Mouse (Mus musculus) kidney, postnatal 10 days (tissue): ENCODE results near the gene Wasf2.
A peak's percentile ranks its signal among the peaks of the same experiment; 100 is the strongest.

Experiments used
- DNase-seq: peaks from one replicate; pipeline ENCODE4 v3.0.0; 2021; ENCODE audit warnings: mixed read lengths

The Wasf2 gene

DNA sequence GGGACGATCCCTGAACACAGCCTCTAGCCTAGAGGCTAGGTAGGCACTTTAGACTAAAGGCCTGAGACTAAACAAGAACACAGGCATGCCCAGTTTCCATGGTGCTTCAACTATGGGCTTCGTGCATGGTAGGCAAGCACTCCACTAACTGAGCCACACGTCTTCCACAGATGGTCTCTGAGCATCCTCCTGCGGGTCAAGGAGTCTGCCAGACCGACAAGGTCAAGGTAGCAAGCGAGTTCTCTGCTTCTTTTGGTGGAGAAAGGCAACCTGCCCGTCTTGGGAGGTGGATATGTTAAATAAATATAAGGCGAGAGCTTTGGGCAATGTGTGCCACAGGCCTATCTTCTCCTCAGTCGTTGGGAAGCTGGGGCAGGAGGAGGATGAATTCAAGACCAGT is 28.6 kb upstream of the Wasf2 start:
- no peak for DNase-seq

GRCm38 (mm10) chr4:133103525-133104193 is 26.6 kb upstream of the Wasf2 start:
- DNase-seq = peak; percentile 64

GRCm38 (mm10) chr4:133104194-133104569 is 26.1 kb upstream of the Wasf2 start:
- peak; percentile 33 for DNase-seq

DNA sequence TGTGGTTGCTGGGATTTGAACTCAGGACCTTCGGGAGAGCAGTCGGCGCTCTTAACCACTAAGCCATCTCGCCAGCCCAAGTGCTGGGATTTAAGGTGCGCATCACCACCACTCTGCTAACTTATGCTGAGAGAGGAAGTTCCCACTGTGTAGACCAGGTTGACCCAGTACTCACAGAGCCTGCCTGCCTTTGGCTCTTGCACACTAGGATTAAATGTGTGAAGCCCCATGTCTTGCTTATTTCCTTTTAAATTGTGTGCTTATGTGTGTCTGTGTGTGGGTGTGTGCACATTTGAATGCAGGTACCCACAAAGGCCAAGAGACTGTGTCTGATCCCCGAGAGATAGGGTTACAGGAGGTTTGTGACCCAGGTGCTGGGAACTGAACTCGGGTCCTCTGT is 23.6 kb upstream of the Wasf2 start:
- no peak for DNase-seq

GRCm38 (mm10) chr4:133107788-133108281 is 22.5 kb upstream of the Wasf2 start:
- DNase-seq = peak; percentile 51

GRCm38 (mm10) chr4:133108481-133109334 is 21.6 kb upstream of the Wasf2 start:
- peak; percentile 19 for DNase-seq

- DNase-seq = no peak
Observed at GRCm38 (mm10) chr4:133109335-133109801, 20.9 kb upstream of the Wasf2 start.

DNA sequence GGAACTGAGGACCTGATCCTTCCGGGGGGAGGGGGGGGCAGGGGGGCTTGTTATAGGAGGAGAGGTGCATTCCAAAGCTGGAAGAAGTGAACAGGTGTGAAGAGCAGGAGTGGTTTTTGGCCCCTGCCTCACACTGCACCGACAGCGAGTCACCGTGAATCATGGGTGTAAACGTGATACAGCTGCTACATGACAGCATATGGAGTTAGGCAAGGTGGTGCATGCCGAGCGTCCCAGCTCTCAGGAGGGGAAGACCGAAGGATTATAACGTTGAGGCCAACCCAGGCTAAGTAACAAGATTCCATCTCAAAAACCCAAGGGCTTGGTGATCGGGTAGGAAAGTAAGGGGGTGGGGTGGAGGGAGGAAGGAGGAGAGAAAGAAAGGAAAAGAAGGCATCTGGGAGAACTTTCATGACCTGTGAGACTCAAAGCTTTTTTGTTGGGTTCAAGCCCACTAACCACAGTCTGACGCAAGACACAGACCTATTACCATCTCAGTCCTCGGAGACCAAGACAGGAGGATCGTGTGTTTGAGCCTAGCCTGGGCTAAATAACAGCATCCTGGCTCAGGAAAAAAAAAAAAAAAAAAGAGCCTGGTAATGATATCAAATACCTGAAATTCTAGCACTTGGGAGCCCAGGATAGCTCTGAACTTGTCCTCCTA is 18.0 kb upstream of the Wasf2 start:
- DNase-seq = no peak

DNA sequence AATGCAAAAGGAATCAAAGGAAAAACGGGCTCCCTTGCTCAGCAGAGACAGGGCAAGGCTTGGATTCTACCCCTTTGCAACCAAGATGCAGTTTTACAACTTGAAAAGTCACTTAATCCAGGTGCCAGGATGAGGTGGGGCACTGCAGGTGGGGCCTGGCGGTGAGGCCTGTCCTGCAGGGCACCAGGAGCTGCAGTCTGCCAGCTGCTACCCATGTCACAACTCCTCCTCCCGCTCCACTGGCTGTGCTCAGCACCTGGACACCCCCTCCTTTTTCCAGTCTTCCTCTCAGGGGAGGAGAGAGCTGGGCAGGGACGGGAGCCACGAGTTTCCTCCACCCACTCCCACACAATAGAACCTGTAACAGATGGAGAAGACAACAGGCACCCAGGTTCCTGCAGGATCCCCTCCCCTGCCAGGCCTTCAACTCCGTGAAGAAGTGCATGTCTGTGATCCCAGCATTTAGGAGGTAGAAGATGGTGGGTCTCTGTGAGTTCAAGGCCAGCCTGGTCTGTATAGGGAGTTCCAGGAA is 16.9 kb upstream of the Wasf2 start:
- no peak for DNase-seq

- no peak for DNase-seq
Observed at GRCm38 (mm10) chr4:133114762-133115161, 15.5 kb upstream of the Wasf2 start.

GRCm38 (mm10) chr4:133115721-133116429 is 14.4 kb upstream of the Wasf2 start:
- DNase-seq = peak; percentile 4

DNA sequence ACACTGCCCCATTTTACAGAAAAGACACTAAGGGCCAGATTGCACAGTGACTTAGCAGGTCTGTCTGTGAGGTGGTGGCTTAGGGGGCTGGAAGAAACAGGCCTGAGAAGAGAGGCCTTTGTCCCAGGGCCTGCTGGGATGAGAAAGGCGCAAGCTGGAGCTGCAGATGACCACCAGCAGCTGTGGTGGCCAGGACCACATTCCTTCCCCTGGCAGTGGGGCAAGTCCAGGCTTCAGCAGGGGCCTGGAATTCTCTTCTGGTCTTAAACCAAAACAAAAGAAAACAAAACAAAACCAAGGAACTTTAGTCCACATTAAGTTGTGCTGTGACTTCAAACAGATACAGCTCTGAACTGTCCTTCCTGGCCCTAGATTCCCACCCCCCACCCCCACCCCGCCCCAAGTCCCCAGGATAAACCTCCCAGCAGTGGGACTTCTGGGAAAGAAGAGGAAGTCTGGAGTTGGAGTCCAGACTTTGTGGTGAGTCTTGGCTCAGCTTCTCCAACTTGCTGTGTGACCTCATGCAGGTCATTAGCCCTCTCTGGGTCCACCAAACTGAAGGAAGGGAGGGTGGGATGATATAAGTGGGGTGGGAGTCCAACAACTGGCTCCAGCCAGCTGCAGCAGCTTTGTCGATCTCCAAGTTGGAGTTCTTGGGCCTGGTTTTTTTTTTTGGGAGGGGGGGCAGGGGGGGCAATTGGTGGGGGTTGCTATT is 13.4 kb upstream of the Wasf2 start:
- peak; percentile 61 for DNase-seq

DNA sequence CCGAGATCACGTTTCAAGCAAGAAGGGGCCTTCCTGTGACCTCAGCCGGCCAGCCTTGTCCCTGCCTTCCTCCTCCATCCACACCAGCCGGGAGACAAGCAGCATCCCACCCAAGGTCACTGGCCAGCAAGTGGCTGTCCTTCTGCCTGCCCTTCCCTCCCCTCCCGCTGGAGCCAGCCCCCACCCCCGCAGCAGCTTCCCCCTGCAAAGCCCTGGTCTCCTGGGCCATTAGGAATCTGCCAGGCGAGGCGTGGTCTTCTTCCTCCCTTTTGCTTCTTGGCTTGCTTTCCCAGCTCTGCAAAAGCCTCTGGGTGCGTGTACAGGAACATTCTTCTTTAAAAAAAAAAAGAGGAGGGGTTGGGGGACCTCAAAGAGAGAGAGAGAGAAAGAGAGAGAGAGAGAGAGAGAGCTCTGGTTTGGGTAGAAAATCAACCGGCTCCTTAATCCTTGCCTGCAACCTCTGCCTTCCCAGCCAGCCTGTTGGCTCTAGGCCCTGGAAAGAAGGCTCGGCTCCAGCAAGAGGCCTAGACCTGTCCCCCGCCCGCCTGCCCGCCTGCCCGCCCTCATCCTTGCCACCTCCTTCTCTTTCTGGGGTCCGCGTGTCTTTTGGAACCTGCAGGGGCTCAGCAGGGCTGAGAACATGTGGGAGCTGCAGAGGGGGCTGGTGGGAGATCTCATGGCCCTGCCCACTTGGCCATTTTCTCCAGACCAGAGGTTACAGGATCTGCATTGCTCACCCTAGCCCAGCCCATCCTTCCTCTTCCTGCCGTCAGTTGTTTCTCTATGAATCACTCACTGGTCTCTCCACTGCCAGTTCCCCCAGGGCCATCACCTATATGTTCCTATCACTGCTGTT is 12.5 kb upstream of the Wasf2 start:
- DNase-seq = peak; percentile 88

GRCm38 (mm10) chr4:133118775-133119375 is 11.4 kb upstream of the Wasf2 start:
- DNase-seq = peak; percentile 18

DNA sequence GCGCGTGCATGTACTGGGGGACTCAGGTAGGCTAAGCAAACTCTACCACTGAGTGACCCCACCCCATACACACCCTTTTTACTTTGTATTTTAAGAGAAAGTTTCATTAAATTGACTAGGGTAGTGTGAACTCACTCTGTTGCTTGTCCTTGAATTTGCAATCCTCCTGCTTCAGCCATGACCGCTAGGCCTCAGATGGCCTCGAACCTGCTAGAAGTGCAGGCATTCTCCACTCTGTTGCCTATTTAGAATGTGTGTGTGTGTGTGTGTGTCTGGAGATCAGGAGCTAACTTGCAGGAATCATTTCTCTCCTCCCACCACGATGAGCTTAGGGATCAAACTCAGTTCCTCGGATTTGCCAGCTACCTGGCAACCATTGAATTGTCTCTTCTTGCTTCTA is 10.7 kb upstream of the Wasf2 start:
- no peak for DNase-seq

DNA sequence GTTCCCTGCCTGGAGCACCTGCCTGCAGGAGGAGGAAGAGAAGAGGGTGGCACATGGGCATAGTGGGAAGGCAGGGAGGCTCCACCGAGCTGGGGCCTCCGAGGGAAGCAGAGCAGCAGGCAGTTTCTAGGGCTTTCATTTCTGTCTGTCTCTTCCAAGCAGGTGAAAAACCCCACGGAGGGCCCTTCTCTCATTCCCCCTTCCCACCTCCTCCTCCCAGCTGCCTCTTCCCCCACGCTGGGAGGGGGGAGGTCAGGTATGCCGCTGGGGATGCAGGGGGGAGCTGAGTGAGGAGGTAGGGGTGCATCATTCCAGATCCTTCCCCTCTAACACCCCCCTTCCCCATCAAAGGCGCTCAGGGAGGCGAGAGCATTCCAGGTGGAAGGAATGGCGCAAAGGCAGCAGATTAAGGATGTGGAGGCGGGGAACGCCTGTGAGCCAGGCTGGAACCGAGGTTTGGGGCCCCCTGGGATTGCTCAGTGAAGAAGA is 9.4 kb upstream of the Wasf2 start:
- peak; percentile 50 for DNase-seq

DNA sequence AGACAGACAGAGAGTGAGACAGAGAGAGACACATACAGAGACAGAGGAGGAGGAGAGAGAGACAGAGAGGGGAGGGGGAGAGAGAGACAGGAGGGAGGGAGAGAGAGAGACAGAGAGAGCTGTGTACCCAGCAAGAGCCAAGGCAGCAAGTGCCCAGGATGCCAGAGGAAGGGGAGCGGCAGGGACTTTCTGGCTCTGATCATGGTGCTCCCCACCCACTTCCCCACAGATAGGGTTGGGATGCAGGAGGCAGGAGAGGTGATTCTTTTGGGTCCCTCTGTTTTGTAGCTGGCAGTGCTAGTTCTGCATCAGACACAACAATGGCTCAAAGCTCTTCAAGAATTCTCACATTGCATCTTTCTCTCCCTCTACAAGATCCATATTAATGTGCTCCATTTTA is 8.9 kb upstream of the Wasf2 start:
- DNase-seq = no peak

DNA sequence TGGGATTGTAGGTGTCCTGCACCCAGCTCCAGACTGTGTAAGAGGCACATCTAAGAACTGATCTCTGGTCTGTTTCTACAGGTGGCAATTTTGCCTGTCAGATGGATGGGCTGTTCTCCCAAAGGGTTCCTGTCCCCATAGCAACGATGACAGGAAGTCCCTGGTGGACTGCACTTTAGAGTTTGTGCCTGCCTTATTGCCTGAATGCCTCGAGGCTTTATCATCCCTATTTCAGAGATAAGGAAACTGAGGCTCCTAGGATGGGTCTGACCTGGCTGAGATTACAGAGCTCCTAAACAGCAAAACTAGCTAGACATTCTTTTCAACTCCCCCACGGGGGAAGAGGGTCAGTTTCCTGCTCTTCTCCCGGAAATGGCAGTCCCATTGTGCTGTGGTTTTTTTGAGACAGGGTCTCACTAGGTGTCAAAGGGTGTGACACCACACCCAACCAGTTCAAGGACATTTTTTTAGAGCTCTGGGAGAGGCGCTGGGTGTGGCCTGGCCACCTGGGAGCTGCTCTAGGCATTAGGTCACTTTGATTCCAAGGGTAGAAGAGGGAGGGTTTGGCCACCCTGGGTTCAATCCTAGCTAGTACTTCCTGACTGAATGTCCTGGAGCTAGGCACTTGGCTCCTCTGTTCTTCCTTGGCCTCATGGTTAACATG is 8.2 kb upstream of the Wasf2 start:
- peak; percentile 23 for DNase-seq

GRCm38 (mm10) chr4:133127079-133127478 is 3.2 kb upstream of the Wasf2 start:
- DNase-seq = no peak

- no peak for DNase-seq
Observed at GRCm38 (mm10) chr4:133127894-133128293, 2.4 kb upstream of the Wasf2 start.
